Mouse (Mus musculus) 416B (cell line): ENCODE measurements around the gene Luzp1.

Source experiments
- DNase-seq: peaks from one replicate; pipeline ENCODE4 v3.0.0; 2011; ENCODE audit warnings: low read depth

Luzp1 gene

GRCm38 (mm10) chr4:136548381-136548801 lies 78.8 kb downstream of the Luzp1 start:
- DNase-seq = peak; percentile 10

DNA sequence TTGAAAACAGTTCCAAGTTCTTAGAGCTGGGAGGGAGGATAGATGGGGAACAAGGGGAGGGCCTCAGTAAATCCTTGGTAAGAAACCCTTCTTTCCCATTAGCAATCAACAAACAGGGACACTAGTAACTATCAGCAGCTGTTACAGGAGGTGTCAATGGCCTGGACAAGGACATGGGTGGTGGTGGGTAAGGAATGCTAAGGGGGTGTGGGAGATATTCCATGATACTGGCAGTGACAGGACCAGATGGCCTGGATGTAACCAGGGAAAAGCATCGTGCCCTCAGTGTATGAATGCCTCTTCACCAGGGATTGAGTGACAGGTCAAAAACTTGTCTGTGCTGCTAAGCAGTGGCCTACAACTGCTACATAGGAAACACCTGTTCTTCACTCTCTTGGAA lies 83.5 kb downstream of the Luzp1 start:
- DNase-seq = no peak

GRCm38 (mm10) chr4:136557638-136558037 lies 88.1 kb downstream of the Luzp1 start:
- no peak for DNase-seq

DNA sequence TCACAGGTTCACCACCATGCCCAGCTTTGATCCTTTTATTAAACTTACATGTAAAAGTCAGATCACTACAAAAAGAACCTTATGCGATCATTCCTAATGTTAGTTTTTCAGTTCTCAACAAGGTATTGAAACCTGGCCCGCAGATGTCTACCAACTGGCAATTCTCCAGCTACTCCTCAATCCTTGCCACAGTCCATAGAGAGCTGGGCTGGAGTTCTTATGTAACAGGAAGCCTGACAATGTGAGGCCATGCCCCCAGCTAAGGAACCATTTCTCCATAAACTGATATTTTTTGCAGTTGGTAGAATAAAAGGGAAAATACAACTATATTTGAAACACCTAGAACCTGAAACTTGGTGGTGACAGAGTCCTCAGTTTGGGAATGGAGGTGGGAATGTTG lies 90.1 kb downstream of the Luzp1 start:
- DNase-seq = no peak

GRCm38 (mm10) chr4:136560270-136560991 lies 90.9 kb downstream of the Luzp1 start:
- no peak for DNase-seq

GRCm38 (mm10) chr4:136562755-136563154 lies 93.2 kb downstream of the Luzp1 start:
- DNase-seq = peak; percentile 56

- no peak for DNase-seq
Observed at GRCm38 (mm10) chr4:136568629-136569028, 99.1 kb downstream of the Luzp1 start.

DNA sequence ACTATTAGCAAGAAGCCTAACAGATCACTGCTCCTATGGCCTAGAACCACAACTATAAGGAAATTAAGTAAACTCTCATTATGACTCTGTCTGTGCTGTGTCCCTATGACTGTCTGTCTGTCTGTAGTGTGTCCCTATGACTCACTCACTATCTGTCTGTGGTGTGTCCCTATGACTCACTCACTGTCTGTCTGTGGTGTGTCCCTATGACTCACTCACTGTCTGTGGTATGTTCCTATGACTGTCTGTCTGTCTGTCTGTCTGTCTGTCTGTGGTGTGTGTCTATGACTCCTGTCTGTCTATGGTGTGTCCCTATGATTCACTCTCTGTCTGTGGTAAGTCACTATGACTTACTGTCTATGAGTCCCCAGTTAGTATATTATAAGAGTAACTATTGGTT lies 100.4 kb downstream of the Luzp1 start:
- peak; percentile 96 for DNase-seq

DNA sequence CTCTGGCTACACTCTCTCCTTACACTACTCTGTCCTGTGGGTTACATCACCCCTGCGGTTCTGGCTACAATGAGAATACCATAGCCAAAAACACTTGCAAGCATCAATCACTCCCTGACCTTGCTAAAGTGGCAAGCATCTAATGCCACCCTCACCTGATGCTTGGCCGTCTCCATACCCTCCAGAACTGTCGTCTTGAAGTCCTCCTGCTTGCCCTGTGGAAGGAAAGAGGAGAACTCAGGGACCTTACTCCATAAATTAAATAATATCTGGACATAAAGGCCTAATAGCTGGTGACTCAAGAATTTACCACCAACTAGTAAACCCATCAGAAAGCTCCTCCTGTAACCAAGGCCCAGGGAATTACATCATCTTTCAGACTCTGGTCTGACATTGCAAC lies 112.3 kb downstream of the Luzp1 start:
- DNase-seq = no peak

DNA sequence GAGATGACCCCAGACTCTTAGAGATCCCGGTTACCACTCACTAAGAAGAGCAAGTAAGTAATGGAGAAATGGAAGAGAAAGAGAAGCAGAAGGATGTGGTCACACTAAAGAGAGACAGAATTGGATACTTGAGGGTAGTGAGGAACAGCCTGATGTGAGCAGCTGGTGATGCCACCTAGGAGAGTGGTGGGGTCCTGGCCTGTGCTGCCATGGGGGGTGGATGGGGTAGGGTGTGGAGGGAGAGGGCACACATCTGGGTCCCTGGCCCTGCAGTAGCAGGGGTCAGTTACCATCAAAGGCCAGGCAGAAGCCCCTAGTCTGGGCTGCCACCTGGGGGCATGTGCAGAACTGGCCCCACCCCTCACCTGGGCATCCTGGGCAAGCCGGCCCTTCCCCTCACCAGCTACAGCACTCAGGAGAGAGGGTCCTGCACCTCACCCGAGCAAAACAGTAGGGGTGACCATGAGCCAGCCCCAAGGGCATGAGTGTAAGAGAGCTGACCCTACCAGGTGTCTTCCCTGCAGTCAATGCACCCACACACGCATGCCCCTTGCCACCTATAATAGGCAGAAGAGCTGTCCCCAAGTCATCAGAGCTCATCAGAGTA lies 117.8 kb downstream of the Luzp1 start:
- no peak for DNase-seq

- no peak for DNase-seq
Observed at GRCm38 (mm10) chr4:136588003-136588402, 118.4 kb downstream of the Luzp1 start.

DNA sequence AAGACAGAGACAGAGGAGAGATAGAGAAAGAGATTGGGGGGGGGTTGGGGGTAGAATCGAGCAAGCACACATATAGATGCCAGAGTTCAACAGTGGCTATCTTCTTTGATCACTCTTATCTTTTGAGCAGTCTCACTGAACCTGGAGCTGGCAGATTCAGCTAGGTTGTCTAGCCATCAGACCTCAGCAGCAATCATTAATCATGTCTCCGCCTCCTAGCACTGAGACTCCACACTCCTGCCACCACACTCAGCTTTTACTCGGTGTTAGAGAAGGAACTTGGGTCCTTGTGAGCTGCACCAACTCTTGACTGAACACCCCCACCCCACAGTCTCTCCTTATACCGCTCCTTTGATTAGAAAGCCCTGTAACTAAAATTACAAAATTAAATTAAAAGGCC lies 122.5 kb downstream of the Luzp1 start:
- DNase-seq = no peak

- no peak for DNase-seq
Observed at GRCm38 (mm10) chr4:136594006-136594405, 124.4 kb downstream of the Luzp1 start.

DNA sequence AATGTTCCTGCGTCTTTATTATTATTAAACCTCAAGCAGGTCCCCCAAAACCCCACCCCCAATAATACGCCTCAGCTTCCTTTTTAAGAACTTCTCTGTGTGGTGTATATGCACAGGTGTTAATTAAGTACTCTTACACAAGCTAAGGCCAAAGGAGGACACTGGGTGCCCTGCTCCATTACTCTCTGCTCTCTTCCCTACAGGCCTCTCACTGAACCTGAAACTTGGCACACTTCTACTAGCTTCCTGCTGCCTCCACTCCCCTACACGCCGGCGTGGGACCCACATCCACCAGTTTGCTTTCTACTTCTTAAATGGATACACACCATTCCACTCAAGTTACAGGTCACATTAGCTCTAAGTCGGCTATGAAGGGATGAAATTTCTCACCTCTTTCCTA lies 125.7 kb downstream of the Luzp1 start:
- no peak for DNase-seq

GRCm38 (mm10) chr4:136598268-136598876 lies 128.8 kb downstream of the Luzp1 start:
- peak; percentile 59 for DNase-seq

- no peak for DNase-seq
Observed at GRCm38 (mm10) chr4:136599869-136600268, 130.3 kb downstream of the Luzp1 start.

DNA sequence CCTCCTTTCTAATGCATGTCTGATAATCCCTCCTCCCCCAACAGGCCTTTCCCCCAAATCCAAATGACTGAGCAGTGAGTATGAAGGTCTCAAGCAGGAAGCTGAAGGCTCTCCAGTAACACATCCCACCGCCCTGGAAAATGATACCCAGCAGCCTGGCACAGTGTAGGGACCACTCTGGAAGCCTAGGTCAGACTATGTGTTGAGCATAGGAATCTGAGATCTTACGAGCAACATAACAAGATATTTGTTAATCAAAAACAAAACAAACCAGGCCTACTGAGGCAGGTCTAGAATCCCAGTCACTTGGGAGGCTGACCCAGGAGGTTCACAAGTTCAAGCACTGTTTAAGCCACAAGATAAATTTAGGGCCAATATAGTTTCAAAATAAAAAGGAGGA lies 131.0 kb downstream of the Luzp1 start:
- DNase-seq = no peak

- DNase-seq = peak; percentile 61
Observed at GRCm38 (mm10) chr4:136601476-136601875, 131.9 kb downstream of the Luzp1 start.

DNA sequence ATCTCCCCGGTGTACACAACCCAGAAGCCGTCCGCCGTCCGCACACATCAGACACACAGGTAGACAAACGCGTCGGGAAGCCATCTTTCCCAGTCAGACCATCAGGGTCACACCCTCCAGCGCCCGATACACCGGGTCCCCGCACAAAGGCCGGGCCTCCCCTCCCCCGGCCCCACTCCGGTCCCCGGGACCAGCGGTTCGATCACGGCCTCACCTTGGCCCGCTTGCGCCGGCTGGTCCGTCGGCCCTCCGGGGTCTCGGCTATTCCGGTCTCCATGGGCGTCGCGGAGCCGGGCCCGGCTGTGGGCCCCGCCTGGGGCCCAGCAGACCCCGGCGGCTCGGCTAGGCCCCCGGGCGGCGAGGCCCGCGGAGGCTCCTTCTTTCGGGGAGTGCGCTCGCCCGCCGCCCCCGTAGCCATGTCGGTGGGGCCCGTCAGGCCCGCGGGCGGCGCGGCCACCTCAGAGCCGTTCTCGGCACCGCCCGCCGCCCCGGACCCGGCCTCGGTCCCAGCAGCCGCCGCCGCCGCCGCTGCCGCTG lies 132.5 kb downstream of the Luzp1 start:
- DNase-seq = peak; percentile 57

- DNase-seq = peak; percentile 95
Observed at GRCm38 (mm10) chr4:136602568-136602967, 133.0 kb downstream of the Luzp1 start, which contains the start of gene Kdm1a. TSS of gene Kdm1a (minus strand) at chr4:136602723.
